Mouse (Mus musculus) sigmoid colon, adult 10 weeks (tissue): ENCODE measurements around the gene Pgr. TPM values are rescaled to one million over a fixed set of nuclear protein-coding genes. Genes with fewer than 3 reads are reported as not detected.

Experiments
- polyA plus RNA-seq: library from polyadenylated mRNA; stranded (reverse); fragments of 350-450 nt; fragmentation: Illumina TruSeq; extraction: RNeasy Lipid Tissue Mini Kit (QIAGEN cat#74804); gene quantifications from one replicate; pipeline ENCODE4 v1.2.3, GENCODE M21; 2014; ENCODE audit warnings: low read depth, low replicate concordance

The Pgr gene
- polyA plus RNA-seq, result 0.47 TPM

GRCm38 (mm10) chr9:8899616-8900202, at the start of gene Pgr:
Gene Pgr, plus strand, starts transcription at chr9:8899833.

DNA sequence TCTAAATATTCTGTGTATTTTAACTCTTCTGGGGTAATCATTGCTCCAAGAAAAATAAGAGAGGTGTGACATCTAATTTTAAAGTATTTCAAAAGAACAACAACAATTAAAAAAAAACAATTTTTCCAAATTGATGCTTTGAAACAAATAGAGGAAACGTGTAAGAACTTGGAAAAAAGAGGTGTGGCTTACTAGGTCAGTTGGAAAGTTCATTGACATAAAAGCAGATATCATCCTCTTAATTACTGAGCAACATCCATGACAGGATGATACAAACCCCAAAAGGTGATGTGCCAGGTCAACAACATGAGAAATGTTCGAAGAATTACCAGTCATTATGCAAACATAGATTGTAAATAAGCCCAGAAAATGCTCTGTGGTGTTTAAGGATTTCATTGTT, 71.9 kb downstream of the Pgr start, which contains the start of gene Gm16485:
Gene Gm16485 (plus strand): TSS at position 301 of the 400 bp plus-strand sequence.

Other genes starting within 250 kb of the Pgr start
- not detected for gene Gm16485, start 72.0 kb downstream of the Pgr start, polyA plus RNA-seq